Mouse (Mus musculus): ENCODE data around the gene Opcml.

GRCm38 (mm10) chr9:28548189-28548588 lies 757.6 kb downstream of the Opcml start:
- TF ChIP-seq GATA1 (IDR thresholded peaks at IDR 0.05; ENCODE audit: low read length): no peak
- TF ChIP-seq TAL1 (IDR thresholded peaks at IDR 0.05; ENCODE audit: low read length): no peak

Measured in erythroblast, embryonic 14.5 days (primary cell).